10 mouse cellular contexts compared by ENCODE assay signal in the genomic region with DNA sequence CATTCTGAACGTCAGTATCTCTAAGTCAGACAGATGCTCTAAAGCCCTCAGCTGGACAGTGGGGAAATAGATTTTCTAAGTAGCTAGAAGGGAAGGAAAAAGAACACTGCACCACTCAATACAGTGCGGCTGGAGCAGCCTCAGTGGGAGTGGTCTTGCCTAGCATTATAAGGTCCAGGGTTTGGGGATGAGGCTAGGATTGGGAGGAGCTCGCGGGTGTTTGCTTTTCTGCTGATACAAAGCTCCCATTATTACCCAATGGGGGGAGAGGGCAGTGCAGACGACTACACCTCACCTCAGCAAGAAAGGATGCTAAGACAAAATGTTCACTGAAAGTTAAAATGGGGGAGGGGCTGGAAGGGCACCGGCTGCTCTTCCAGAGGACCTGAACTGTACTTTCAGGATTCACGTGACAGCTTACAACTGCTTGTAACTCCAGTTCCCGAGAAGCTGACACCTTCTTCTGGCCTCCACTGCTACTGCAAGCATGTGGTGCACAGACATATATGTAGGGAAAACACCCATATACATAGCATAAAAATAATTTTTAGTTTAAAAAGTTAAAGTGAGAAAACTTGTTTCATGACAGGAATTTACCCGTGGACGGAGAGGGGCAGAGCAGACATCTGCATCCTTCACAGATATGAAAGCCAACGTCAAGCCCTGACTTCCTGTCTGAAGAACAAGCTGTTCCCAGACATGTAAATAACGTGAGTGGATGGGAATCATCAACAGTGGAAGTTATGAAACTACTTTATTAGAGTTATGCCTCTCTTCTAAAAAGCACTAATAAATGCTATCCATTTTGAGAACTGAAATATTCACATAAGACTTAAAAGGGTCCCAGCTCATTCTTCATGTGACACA. TPM values are rescaled to one million over a fixed set of nuclear protein-coding genes. Genes with fewer than 3 reads are reported as not detected.
A peak's percentile ranks its signal among the peaks of the same experiment; 100 is the strongest.
DNase-seq lines count a peak whose midpoint lies in the region; ATAC-seq and TF ChIP-seq lines count a peak whose summit lies in the region.
"Had no signal": no experiment of that assay in that cellular context is flagged by ENCODE, and none has a peak within 500 bp of the region (broad histone marks: within the 10 kb centered on the region; RNA-seq: fewer than 3 reads in every experiment).

No protein-coding gene starts in this region.

- no peak overlapping the region for H3K4me2 ChIP-seq in hindbrain, postnatal 0 days (ENCODE audit: low read depth, low read length)
- H3K4me2 ChIP-seq in hindbrain, embryonic 11.5 days (replicated peaks; ENCODE audit: low read depth, low read length) = no peak overlapping the region

- no peaks in the 10 kb centered on the region; the same call in 1 of the 2 replicates for H3K36me3 ChIP-seq in hindbrain, postnatal 0 days (ENCODE audit: insufficient read depth, low read length)
- no peaks in the 10 kb centered on the region for H3K36me3 ChIP-seq in hindbrain, embryonic 11.5 days (ENCODE audit: control insufficient read depth, insufficient read depth, low read length)

- no peak for ATAC-seq in hindbrain, postnatal 0 days
- ATAC-seq in hindbrain, embryonic 11.5 days (ENCODE audit: low FRiP score) = no peak

- H3K27me3 ChIP-seq in hindbrain, postnatal 0 days (ENCODE audit: insufficient read depth, low read length) = no peaks in the 10 kb centered on the region
- no peaks in the 10 kb centered on the region for H3K27me3 ChIP-seq in hindbrain, embryonic 11.5 days (ENCODE audit: control insufficient read depth, insufficient read depth, low read length)

- WGBS in hindbrain, postnatal 0 days = 61% methylated on average over 12 of the region's 12 CpGs
- WGBS in hindbrain, embryonic 11.5 days = 63% methylated on average over 12 of the region's 12 CpGs

- intact Hi-C loops in heart, postnatal 36 days (cut with DNase I) = no loop called here

- H3K9me3 ChIP-seq in hindbrain, postnatal 0 days (ENCODE audit: low read length) = no peaks in the 10 kb centered on the region
- no peaks in the 10 kb centered on the region for H3K9me3 ChIP-seq in hindbrain, embryonic 11.5 days (ENCODE audit: control insufficient read depth, low read length)

- no peak overlapping the region for H3K9ac ChIP-seq in hindbrain, postnatal 0 days (replicated peaks; ENCODE audit: low read length)
- no peak overlapping the region for H3K9ac ChIP-seq in hindbrain, embryonic 11.5 days (ENCODE audit: low read depth, low read length)

- no peak for DNase-seq in hindbrain, postnatal 0 days (ENCODE audit: low spot score)
- no peak for DNase-seq in hindbrain, embryonic 11.5 days (ENCODE audit: low spot score)
- peak; percentile 72 to 89 for DNase-seq in heart, adult 18-20 months
- peak; percentile 56 to 71 for DNase-seq in heart, postnatal 36 days
- DNase-seq in lung, postnatal 10 days = peak; percentile 78
- DNase-seq in ovary, postnatal 10 days (ENCODE audit: low spot score) = no peak
- no peak for DNase-seq in B cell, adult 2 months
- DNase-seq in urinary bladder, postnatal 4 days (ENCODE audit: low spot score in 2 of 2) = no peak
- DNase-seq: adrenal gland, postnatal 36 days had no signal

- H3K4me1 ChIP-seq in hindbrain, postnatal 0 days (ENCODE audit: insufficient read depth, low read length) = no peaks in the 10 kb centered on the region
- H3K4me1 ChIP-seq in hindbrain, embryonic 11.5 days (replicated peaks; ENCODE audit: control insufficient read depth, insufficient read depth, low read length) = no peaks in the 10 kb centered on the region

- peak overlapping the region; percentile 65 for H3K27ac ChIP-seq in hindbrain, postnatal 0 days
- H3K27ac ChIP-seq in hindbrain, embryonic 11.5 days (ENCODE audit: low read depth, low read length) = no peak overlapping the region

- H3K4me3 ChIP-seq in hindbrain, postnatal 0 days (ENCODE audit: low read length) = no peak overlapping the region
- H3K4me3 ChIP-seq in hindbrain, embryonic 11.5 days (ENCODE audit: low read depth, low read length) = no peak overlapping the region

- TF ChIP-seq CTCF in hindbrain, postnatal 0 days (IDR thresholded peaks at IDR 0.05; ENCODE audit: low read depth) = no peak

RNA-seq across cellular contexts. Expression of a gene that starts 32.9 kb away (rescaled TPM):
- total RNA-seq in hindbrain, postnatal 0 days (2014; rRNA removed) = 24.9 and 27.8 TPM in 2 replicates
- 35.9 and 42.4 TPM in 2 replicates for polyA plus RNA-seq in hindbrain, postnatal 0 days (2015; fragmentation: Nextera tagmentation; extraction: Ambion mirVana)
- 46.7 and 52.3 TPM in 2 replicates for polyA plus RNA-seq in hindbrain, embryonic 11.5 days (2014; fragmentation: Nextera tagmentation; extraction: Ambion mirVana)
- total RNA-seq in heart, adult 18-20 months (2021) = 10 to 100 TPM; 20.7 to 21.6 TPM
- 10 to 100 TPM; 18.9 to 19.6 TPM for total RNA-seq in heart, postnatal 36 days (2021)

RNA-seq across cellular contexts. Expression of a gene that starts 46.6 kb away (rescaled TPM):
- not detected in 2 replicates for total RNA-seq in hindbrain, postnatal 0 days (2014; rRNA removed)
- polyA plus RNA-seq in hindbrain, postnatal 0 days (2015; fragmentation: Nextera tagmentation; extraction: Ambion mirVana) = not detected in 2 replicates
- polyA plus RNA-seq in hindbrain, embryonic 11.5 days (2014; fragmentation: Nextera tagmentation; extraction: Ambion mirVana) = not detected in 2 replicates
- not detected for total RNA-seq in heart, adult 18-20 months (2021)
- not detected for total RNA-seq in heart, postnatal 36 days (2021)
- total RNA-seq: adrenal gland, postnatal 36 days; megakaryocyte progenitor cell, adult 5-6 weeks had no signal

RNA-seq across cellular contexts. Expression of a gene that starts 58.3 kb away (rescaled TPM):
- 1.9 and 3.2 TPM in 2 replicates for total RNA-seq in hindbrain, postnatal 0 days (2014; rRNA removed)
- polyA plus RNA-seq in hindbrain, postnatal 0 days (2015; fragmentation: Nextera tagmentation; extraction: Ambion mirVana) = 0.56 and 0.88 TPM in 2 replicates
- polyA plus RNA-seq in hindbrain, embryonic 11.5 days (2014; fragmentation: Nextera tagmentation; extraction: Ambion mirVana) = 1.8 and 2.1 TPM in 2 replicates
- 1 to 10 TPM in 1 of 2 experiments, under 1 TPM in 1; 0.82 to 1.9 TPM for total RNA-seq in heart, adult 18-20 months (2021)
- total RNA-seq in heart, postnatal 36 days (2021) = 1 to 10 TPM; 1.1 to 1.8 TPM
- total RNA-seq: megakaryocyte progenitor cell, adult 5-6 weeks had no signal

Comparison
In these comparisons a context has a peak if more than half of its experiments do, and no peak if none do; other contexts are left out.
1. DNase-seq: peak in heart, adult 18-20 months (2 of 2), heart, postnatal 36 days (2 of 2) and lung, postnatal 10 days (single experiment); none in hindbrain, postnatal 0 days (single experiment), hindbrain, embryonic 11.5 days (single experiment), ovary, postnatal 10 days (single experiment), B cell, adult 2 months (0 of 2) and urinary bladder, postnatal 4 days (0 of 2).